Mouse (Mus musculus) spleen, postnatal 14 days (tissue): ENCODE data around the gene Trappc3.

Experiments
- DNase-seq, 2 experiments: peaks; one replicate each; pipeline ENCODE4 v3.0.0; 2021 to 2022; ENCODE audit warnings: low spot score in 2 of 2

Gene Trappc3

DNA sequence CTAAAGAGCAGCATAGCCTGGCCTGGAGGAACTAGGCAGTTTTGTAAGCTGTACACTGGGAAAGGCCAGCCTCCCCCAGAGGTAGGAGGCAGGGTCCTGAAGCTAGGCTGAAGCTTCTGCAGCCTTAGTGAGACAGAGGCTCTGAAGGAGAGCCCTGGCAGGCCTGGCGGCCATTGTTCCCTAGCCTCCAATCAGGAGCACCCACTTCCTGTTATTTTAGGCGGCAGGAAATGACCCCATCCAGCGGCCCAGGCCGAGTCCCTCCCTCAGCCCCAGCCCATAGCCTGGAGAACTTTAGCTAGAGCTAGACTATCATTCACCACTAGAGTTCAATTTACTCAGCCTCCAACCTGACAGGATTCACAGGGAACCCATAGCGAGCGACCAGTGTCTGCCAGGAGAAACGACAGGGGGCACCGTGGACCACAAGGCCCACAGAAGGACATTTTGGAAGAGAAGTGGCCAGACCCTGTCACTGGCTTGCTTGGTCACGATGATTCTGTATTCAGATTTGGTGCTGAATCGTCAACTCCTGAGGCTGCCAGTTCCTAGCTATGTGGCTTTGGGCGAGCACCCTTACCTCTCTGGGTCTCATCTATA is 10.4 kb upstream of the Trappc3 start:
- no peak for DNase-seq

DNA sequence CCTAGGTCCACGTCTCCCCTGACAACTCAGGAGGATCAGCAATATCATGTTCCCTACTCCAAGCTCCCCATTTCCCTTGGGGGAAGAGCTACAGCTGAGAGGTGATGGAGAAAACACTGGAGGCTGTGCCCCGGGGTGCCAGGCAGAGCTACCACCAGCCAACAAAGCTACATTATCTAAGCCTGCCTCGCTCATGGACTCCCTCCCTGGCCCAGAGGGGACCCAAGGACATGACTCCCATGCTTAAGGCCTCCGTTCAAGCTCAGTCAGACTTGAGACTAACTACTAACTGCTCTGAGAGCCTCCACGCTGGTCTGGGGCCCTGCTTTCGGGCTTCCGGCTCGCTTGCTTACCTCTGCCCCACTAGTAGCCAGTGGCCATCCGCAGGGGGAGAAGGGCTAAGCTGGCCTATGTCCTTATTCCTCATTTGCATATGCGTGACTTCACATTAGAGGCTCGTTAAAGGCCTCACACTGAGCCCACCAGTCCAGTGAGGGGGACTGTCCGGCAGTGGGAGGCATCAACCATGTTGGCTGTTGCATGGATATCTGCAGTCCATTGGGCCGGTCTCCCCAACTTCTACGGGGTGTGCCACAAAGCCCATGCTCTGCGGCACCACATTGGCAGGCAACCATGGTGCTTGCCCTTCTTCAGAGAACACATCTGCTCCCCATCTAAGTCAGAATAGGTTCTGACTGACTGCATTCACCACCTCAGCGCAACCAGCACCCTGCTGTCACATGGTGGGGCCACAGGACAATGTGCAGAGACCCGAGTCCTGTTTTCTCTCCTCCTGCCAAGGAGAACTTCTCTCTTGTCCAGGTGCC is 9.5 kb upstream of the Trappc3 start:
- no peak for DNase-seq

DNA sequence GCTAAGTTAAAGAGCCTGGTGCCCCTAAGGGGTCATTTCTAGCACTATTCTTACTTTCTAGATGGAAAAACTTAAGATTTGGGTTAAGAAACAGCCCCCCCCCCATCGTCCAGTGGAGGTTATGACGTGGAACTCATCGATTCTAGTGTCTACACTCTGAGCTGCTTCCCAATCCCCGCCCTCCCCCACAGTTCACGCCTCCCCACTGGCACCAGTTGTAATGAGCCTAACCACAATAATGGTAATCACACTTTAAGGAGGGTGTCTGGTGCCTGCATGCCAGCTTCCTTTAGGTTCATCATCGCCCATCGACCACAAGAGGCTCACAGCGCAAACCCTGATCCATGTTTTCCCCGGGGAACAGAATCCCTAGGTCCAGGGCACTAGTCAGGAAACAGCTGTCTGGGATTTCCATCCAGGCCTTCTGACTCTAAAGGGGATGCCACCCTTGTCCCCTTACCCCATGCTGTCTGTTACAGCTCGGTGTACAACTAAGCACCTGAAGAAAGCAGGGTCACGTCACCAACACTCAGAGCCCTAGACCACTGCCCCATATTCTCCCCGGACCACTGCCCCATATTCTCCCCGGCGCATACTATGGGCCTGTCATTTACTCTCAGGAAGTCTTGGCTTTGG is 8.4 kb upstream of the Trappc3 start:
- DNase-seq: no peak

DNA sequence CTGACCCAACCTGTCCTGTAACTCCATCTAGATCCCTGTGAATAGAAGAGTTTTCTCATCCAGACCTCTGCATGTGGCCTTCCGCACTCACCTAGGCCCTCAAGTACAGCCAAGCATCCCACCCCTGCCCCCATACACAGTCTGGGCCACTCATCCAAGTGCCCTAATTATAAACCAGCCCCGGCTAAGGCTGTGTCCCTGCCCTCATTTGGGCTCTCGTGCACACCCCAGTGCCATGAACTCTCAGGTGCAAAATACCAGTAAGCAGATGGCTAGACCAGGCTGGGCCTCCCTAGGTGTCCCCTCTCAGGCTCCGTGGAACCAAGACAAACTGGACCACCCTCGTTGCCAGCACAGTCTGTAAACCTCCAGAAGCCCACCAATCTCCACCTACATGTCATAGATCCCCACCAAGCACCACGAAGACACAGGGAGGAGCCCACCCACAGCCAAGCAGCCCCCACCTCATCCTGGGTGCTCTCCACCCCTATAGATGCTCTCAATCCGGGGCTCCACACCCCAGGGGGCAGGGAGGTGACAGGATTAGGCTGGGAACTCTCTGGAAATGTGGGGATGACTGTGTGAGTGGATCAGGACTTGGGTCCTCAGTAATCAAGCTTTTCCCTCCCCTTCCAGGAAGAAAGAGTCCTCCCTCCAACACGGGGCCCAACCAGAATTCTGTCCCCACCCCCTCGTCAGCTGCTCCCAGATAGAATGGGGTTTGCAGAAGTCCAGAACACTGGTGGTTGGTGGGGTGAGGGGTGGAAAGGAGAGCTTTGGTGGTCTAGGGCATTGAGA is 7.6 kb upstream of the Trappc3 start:
- DNase-seq: no peak

DNA sequence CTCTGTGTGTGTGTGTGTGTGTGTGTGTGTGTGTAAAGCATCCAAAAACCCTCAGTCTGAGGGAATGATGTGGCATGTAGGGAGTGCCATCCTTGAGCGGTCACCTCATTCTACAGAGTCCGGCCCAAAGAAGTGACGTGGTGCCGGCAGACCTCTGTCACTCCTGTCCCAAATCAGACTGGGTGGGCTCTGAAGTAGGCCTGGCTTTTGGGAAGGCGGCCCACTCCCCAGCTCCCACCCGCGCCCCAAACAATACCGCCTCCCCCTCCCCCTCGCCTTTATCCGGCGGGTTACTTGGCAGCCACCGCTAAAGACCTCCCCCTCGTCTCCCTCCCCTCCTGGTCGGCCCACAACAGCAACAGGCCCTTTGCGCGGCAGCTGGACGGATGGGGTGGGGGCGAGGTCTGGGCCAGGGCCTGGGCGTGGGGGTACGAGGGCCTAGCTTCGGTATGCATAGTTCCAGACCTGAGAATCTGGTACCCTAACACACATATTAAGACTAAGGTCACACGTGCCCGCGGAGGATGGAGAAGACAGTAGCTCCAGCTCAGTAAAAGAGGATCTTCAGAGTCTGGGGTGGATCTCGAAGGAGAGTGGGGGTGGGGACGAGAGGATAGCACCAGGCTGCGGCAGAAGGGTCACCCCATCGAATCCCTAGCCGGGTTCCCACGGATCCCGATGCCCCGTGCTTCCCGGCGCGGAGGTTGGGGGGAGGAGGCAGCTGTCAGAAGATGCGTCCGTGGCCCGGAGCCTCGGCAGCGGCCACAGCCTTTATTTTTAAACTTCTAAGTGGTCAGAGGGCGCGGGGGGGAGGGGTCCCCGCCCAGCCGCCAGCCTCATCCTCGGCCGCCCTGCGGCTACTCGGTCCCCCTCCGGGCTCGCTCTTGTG is 6.8 kb upstream of the Trappc3 start:
- no peak for DNase-seq

DNA sequence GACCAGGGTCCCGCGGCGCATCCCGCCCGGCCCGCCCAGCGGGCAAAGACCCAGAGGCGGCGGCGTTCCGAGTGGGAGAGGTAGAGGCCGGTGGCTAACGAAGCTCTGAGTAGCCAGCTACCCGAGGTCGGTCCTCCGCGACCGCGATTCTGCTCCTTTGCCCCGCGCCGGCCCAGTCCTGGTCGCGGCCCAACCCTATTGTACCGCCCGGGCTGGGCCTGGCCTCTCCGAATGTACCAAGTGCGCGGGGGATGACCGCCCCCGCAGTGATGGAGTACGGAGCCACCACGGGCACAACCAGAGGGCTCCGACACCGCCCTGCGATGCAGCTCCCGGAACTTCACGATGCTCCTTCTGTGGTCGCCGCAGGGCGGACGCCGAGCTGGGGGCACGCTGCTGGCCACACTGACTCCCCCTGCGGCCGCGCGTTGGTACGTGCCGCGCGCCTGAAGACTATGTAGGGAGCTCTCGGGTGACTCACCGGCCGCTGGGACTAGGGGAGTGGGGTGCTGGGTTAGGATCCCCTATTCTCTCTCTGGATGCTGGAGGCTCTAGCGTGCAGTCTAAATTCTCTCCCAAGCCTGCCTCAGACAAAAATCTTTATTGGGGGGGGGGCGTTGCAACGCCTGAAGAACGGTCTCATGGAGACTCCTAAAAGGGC is 5.9 kb upstream of the Trappc3 start, which contains the start of gene Map7d1:
Map7d1 (minus strand) TSS at position 213 of the 661 bp plus-strand sequence.
- peak; percentile 78 to 81 for DNase-seq

DNA sequence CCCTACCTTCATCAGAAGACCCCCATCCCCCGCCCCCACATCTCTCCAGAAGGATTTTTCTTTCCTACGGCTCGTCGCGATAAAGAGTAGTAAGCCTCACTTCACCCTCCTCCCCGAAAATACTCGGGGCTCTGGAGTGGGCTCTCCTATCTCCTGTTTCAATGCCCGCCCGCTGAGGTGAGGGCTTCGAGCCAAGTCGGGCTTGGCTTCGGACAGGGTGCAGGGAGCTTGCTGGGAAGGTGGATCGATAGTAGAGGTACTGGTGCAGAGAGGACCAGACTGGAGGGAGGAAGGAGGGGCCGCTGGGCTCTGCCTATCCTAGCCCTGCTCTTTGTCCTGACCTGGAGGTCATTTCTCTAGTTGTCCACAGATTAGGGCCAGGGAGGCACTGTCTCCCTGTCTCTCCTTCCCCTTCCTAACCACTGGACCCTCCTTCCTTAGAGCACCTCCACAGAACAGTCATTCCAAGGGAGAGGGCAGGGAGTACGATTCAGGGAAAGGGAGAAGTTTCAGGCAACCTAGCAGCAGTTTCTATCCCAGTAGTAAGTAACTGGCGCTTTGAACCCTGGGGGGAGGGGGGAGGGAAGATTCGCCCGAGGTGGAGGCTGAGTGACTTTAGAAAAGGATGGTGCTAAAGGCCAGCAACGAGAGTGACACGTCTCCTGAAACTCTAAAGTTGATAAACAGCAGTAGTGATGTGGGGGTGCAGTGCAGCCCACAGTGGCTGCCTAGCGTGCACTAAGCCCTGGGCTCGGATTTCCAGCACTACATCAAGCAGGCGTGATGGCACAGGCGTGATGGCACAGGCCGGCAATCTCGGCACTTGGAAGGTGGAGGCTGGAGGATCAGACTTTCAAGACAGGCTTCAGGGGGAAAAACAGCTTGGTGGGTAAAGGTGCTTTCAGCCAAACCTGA is 4.9 kb upstream of the Trappc3 start:
- DNase-seq: no peak

DNA sequence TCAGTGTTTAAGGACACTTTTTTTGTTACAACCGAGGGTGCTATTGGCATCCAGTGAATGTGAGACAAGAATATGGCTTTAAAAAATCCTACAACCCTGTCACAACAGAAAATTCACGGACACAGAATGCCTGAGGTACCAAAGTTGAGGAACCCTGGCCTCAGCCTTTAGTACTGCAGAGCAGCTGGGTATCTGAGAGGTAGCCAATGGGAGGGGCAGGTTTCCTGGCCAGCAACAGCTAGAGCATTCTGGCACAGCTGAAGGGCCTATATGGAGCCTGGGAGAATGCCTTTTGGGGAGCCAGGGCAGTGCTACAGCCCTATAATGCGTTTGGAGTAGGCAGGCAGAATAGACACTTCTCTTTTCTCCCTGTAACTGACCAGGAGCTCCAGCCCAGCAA is 3.1 kb upstream of the Trappc3 start:
- no peak for DNase-seq

DNA sequence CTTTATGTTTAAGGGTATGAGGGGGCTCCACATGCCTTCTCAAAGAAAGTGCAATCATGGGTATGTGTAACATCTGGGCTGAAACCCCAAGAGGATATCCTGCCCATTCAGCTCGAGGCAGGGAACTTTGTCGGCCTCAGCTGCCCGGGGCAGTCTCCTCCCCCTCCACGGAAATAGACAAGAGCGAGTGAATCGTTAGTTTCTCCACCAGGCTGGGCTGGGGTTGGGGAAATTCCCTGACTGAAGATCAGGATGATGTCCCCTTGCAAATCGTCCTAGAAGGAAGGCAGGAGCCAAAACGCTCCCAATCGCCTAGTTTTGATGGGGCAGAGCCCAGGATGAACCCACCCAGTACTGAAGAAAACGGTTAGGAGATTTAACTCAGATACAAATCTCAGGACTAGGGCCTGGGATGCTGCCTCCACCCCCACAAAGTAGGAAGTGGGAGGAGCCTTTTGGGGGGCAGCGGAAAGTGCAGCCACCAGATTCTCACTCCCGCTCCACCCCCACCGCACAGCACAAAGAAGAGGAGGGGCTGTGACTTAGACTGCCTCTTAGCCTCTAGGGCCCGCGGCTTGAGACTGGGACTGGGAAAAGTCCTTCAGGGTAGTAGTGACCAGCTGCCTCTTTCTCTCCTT is 2.5 kb upstream of the Trappc3 start:
- peak; percentile 50 to 54 for DNase-seq

DNA sequence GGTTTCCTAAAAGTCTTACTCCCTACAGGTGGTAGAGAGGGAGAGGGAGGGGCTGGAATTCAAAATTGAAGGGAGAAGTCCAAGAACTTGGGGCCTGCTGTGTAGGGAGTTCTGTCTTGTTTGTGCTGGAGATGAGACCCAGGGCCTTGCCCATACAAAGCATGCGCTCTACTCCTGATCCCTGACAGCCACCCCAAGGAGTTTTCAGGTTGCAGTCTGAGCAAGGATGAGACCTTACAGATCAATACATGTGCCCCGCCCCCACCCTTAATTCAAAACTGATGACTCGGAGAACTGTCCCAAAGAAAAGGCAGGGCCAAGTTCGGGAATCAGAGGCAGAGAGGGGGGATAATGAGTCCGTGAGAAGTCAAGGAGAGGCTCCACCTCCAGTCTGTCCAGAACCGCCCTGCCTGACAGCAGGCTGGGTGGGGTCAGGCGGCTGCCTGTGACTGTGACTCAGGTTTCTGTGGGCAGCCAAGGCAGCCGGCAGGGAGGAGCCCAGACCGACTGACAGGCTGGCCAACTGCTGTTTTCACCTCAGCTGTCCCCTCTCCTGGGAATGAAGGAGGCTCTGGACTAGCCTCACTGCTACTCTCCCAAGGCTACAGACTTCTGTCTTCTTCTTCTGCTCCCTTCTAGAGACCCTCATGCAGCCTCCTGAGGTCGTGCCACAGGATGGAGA is 1.5 kb upstream of the Trappc3 start:
- peak; percentile 51 to 61 for DNase-seq

DNA sequence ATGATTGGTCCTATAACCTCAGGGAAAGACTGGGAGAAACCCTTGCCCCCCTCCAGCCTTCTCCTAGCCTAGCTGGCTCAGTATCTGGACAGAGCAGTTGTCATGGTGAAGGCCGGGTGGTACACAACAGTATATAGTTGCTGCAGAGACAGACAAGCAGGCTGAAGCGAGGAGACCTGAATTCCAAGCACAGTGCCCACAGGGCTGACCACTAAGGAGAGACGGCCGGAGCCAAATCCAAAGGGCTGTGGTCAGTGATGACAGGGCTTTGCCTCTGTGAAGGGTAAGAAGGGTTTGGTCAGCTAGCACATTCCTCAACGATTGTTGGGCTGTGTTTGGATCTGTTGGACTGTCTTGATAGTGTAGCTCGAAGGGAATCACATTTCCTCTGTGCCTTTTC is 859 bp upstream of the Trappc3 start:
- no peak for DNase-seq

DNA sequence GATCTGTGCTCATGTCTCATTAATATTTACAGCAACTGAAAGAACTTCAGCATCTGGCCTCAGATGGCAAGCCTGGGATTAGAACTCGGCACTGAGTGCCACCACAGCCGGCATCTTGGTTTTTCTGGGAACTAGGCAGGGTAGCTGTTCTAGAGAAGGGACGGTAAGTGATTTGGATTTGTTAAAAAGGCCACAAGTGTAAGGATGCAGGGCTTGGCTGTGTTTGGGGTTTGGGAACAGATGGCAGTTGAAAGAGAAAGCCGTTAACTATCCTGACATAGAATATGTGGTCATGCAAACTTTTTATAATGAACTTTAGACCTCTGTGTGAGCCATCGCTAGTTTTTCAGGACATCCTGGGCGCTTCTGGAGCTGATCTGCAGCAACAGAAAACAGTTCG is 450 bp upstream of the Trappc3 start:
- DNase-seq: no peak

DNA sequence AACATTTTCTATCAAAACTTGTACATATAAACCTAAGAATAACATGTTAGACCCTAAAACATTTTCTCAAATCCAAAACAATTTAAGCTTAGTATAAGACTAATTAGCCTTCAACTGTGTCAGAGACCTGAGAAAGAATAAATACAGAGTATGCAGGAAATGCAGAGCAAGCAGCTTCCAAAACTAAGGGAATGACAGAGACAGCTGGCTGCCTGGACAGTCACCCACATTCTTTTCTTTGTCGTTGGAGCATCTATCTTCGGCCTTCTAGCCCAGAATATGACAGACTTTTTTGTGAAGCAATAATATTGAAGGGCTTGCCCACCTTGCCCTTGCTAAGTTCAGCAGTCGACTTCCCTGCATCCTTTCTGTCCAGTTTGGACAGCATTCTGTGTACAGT is 7.2 kb downstream of the Trappc3 start:
- DNase-seq: no peak

DNA sequence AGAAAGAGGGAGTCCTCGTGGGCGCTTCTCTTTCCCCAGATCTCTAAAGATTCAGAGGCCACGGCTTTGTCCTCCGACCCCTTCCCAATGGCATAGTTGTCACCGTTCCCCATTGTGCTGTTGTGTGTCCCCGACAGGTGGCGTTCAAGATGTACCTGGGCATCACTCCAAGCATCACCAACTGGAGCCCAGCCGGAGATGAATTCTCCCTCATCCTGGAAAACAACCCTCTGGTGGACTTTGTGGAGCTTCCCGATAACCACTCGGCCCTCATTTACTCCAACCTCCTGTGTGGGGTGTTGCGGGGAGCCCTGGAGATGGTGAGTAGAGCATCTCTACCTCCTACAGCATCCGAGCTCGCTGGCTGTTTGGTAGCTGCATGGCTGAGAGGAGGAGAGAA is 11.6 kb downstream of the Trappc3 start:
- no peak for DNase-seq

DNA sequence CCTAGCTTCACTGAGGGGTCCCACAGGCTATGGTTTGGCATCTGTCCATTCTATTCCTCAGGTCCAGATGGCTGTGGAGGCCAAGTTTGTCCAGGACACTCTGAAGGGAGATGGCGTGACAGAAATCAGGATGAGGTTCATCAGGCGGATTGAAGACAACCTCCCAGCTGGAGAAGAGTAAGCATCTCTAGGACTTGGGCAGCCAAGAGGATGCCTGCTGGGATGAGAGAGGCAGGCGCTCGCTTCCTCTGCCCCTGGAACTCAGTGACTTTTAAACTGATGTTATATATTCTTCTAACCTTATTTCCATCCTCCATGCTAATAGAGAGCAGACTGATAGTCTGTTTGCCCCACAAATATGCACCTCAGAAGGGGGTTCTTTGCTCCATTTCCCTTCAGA is 13.0 kb downstream of the Trappc3 start:
- DNase-seq: no peak

DNA sequence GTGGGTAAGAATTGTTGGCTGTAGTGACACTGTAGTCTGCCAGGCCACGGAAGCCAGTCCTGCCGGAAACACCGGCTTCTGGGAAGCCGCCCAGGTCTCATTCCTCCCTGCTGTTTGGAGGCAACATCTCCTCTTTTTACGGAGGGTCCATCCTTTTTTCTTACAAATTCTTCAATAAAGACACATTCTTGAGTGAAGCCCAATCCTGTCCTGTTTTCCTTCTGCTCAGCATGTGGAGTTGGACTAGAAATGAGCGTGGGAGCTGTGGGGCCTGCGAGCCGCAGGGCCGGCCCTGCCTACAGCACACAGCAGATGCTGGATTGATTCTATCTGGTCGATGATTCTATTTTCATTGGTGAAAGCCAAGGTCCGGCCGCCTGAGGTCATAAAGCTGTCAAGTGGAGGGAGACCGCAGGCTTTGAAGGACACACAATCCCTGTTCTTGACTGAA is 13.6 kb downstream of the Trappc3 start:
- DNase-seq: no peak

DNA sequence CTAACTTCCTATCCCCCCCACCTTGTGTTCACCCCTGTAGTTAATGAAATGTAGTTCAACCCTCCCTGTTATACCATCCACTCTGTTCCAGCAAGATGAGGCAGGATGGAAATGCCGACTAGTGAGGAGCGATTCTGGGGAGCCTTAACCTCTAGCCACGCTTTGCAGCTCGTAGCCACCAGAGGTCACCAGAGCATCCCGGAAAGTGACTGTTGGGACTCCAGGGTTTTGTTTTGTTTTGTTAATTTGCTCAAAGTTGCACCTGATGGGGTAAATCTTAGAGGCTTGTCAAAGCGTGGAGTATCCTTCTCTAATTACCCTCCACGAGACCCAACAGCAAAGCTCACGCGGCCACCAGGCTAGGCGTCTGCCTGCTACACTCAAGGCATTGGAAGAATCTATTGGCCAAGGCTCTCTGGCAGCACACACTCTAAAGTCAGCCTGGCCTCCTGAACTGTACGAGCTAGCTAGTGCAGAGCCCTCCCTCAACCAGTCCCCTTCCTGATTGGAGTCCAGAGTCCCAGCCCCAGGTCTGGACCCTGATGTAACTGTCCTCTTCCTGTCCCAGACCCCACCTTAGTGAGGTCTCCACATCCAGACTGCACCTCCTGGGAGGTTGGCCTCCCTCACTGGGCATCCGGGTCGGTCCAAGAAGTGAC is 15.9 kb downstream of the Trappc3 start:
- DNase-seq: no peak

DNA sequence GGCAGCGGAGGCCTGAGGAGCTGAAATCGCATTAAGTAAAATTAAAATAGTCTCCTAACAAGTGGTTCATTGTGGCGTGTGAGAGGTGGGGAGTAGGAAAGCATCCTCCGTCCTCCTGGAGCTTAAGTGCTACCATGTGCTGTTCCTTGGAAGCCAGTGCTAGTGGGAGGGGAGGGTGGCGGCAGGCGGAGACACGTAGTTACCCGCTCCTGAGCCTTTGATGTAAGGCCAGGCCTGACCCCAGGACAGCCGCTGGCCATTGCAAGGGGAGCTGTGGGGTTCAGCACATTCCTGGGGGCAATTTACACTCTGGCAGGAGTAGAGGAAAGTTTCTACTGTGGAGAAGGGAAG is 16.4 kb downstream of the Trappc3 start:
- no peak for DNase-seq
